Mouse (Mus musculus) layer of hippocampus, adult 9-10 months (tissue): ENCODE results near the gene Plekhh2.

ENCODE experiments used
- DNase-seq: peaks from one replicate; pipeline ENCODE4 v3.0.0; 2022; ENCODE audit warnings: low spot score

Plekhh2 gene

GRCm38 (mm10) chr17:84573940-84574339 lies 62.2 kb downstream of the Plekhh2 start:
- DNase-seq, result no peak

DNA sequence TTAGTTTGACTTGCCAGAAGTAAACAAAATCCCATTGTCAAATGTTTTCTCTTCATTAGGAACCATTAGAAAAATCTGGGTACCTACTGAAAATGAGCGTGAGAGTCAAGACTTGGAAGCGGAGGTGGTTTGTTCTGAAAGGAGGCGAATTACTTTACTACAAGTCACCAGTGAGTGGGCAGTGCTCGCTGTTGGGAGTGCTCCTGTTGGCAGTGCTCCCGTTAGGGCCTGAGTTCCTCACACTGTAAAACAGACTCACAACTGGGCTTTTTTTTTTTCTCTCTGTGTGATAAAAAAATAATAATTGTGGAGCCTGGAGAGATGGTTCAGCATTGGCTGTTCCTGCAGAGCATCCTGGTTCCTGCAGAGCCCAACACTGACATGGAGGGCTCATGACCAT lies 63.4 kb downstream of the Plekhh2 start:
- DNase-seq, result no peak

DNA sequence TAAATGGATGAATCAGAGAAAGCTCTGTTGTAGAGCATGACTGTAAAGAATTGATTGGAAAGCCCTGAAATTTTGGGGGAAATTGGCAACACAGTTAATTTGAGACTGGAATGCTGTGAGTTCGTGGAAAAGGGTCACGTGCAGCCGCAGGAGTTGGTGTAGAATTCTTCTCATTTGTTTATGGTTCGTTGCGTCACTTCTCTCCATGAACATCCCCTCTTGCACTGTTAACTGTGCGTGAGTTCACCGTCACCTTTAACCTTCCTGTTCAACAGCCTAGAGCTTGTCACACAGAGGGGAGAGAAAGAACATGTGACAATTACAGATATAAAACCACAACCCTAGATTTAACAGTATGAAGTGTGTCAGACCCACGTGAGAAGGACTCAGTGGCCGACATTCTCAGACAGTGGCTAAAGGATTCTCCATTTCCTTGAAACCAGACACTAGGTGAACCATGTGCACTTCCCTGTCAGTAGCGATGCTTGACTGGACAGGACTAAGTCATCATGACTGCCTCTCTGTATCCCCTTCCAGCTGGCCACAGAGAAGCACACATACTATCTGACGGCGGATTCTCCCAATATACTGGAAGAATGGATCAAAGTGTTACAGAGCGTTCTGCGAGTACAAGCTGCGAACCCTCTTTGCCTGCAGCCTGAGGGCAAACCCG lies 65.1 kb downstream of the Plekhh2 start:
- no peak for DNase-seq

DNA sequence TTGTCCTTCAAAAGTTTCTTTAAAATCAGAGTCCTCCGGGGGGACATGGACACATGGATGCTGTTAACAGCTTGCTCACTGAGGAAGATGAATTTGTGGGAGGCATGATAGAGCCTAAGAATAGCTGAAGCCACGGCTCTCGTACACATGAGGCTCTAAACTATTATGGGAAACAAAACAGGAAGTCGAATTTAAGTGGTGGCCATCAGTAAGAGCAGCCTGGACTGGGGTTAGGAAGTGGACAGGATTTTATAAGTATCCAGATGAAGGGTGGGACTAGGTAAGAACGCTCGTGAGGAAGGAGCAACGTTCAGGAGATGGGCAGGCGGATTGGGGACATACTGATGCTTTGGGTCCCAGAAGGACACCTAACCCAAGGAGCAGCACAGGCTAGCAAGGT lies 67.6 kb downstream of the Plekhh2 start:
- DNase-seq, result no peak

DNA sequence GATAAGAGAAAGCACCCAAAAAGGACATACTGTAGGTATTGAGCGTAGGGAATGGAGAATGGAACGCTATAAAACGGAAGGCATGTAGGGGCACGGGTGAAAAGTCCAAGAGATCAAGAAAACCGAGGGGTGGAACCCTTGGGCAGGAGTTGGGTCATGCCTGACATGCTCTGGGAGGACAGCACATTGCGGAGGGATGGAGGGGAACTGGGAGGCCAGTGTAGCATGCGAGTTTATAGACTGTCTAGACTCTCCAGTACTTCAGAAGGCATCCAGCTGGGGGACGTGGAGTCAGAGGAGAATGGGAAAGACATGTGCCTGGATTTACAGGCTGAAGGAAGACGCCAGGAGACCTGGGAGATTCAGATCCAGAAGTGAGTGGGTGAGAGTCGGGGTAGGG lies 68.1 kb downstream of the Plekhh2 start:
- DNase-seq, result no peak

- no peak for DNase-seq
Observed at GRCm38 (mm10) chr17:84580821-84581220, 69.1 kb downstream of the Plekhh2 start.

- DNase-seq, result no peak
Observed at GRCm38 (mm10) chr17:84581740-84582414, 70.2 kb downstream of the Plekhh2 start.

DNA sequence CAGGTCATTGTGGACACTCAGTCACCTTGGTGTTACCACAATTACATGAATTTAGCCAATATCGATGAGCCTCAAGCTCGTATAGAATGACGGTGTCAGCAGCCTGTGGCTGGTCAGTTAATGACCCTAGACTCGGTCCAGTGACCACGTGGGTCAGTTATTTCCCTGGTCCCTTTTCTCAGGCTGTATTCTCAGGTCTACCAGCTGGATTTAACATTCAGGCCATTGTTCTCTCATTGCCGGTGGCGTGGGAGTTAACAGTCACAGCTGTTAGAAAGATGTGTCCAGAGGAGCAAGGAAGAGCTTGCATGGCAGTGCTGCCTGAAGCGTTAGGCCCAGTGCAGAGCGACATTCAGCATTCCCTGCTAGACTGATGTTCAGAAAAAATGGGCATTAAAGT lies 72.4 kb downstream of the Plekhh2 start:
- no peak for DNase-seq

DNA sequence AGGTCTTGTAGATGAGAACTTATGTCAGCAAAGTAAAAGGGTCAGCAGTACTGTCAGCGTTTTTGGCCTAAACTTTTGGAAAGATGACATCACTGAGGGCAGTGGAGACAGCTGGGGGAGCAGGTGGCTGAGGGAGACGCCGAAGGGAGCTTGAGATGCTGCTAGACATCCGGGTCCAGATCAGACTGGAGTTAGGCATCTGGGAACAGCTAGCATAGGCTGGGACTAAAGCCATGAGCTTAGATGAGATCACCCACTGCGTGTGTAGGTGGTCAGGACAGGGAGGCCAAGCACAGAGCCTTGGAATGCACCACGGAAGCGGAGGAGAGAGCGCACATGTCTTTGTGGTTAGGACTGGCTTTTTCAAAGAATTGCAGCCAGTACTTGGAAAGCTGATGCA lies 73.4 kb downstream of the Plekhh2 start:
- no peak for DNase-seq

GRCm38 (mm10) chr17:84590065-84590464 lies 78.4 kb downstream of the Plekhh2 start:
- DNase-seq, result no peak

DNA sequence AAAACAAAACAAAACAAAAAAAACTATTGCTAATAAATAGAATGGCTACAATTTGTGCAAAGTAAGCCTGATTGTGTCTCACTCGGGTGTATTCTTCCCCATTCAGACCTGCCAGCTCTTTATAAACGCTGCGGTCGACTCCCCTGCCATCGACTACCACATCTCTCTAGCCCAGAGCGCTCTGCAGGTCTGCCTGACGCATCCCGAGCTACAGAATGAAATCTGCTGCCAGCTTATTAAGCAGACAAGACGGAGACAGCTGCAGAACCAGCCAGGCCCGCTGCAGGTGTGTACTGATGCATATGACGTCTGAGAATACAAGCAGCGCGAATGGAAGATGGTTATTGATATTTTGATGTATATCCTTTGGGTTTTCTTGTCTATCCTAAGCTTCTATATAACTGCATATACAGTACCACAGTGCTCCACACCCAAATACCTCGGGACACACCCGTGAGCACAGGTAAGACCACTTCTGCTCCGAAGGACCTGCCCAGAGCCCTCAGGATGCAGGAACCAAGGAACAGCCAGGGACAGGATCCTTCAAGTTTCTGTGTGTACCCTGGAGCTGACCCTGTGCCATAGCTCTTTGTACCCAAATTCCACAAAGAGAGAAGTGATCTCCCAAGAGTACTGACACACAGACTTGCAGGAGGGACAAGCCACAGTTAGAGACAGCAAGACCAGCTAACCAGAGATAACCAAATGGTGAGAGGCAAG lies 79.9 kb downstream of the Plekhh2 start:
- DNase-seq, result no peak

DNA sequence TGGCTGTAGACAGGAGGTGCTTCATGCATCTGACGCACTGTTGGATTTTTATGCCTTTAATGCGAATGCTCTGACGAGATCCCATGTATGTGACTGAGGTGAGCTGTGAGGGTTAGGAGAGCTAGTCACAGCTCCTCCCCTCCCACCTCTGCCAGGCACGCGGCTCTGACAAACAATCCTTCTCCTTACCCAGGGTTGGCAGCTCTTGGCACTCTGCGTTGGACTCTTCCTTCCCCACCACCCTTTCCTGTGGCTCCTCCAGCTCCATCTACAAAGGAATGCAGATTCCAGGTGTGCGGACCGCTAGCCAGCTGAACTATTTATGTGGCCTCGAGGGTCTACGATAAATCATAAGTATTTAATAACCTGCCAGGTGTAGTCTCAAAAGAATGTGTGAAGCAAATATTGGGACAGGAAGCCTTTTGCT lies 84.3 kb downstream of the Plekhh2 start:
- DNase-seq, result no peak

DNA sequence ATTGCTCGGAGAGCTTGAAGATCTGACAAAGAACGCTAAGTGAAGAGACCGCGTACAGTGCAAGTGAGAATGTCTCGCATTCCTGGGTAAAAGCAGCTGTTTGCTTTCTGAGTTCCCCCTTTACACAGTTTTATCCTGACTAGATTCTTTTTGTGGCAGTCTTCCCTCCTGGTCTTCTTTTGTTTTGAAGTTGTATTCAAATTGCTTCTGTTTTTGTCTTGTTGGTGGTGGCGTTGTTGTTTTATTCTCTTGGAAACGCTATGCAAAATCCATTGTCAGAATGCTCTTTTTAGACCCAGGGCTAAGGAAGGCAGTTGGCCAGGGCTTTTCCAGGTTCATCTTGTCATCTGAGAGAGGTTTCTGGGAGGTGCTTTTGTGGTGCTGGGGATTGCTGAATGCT lies 84.8 kb downstream of the Plekhh2 start:
- no peak for DNase-seq

GRCm38 (mm10) chr17:84597859-84598258 lies 86.2 kb downstream of the Plekhh2 start:
- DNase-seq, result no peak

DNA sequence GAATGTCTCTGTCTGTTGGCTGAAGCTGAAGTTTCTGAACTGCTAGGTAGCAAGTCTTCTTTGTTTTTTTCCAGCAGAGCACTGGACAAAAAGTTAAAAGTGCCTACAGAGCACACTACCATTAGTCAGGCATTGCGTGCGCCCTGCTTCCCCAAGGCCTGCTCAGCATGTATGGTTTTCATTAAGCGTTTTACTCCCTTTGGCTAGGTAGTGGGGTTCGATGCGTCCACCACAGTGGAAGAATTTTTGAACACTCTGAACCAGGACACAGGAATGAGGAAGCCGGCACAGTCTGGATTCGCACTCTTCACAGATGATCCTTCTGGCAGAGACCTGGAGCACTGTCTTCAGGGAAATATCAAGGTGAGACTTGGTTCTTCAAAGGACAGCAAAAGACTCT lies 87.2 kb downstream of the Plekhh2 start:
- DNase-seq, result no peak

DNA sequence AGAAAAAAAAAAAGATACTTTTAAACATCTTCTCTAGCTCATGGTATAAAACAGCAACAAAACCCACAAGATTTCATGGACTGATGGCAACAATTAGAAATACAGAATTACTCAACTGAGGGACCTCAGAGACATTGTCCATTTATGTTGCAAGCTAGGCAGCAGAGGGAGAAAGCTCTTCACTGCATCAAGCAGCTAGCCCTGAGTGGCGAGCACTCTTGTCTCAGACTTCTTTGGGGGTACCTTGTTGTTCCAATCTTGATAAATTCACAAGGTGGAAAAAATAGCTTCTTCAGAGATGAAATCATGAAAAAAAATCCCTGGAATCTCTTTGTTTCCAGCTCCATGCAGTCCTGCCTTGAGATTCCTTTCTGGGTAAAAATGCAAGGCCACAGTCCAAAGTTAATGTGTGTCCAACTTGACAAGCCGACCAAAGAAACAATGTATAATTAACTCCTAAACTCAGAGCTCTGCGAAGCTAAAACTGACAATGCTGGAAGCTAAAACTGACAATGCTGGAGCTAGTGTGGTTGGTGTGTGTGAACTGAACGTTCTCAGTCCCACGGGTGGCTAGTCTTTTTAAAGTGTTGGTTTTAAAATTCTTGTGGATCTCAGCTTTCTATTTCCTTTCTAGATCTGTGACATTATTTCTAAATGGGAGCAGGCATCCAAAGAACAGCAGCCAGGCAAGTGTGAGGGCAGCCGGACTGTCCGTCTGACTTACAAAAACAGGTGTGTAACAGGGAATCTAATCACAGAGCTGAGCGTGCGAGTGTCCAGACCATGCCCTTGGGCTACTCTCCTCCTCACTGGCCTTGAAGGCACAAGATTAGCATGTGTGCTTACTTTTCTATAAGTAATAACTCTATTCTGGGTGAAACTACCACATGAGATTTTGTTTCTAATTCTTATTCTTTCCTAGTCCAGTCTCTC lies 88.6 kb downstream of the Plekhh2 start:
- no peak for DNase-seq

DNA sequence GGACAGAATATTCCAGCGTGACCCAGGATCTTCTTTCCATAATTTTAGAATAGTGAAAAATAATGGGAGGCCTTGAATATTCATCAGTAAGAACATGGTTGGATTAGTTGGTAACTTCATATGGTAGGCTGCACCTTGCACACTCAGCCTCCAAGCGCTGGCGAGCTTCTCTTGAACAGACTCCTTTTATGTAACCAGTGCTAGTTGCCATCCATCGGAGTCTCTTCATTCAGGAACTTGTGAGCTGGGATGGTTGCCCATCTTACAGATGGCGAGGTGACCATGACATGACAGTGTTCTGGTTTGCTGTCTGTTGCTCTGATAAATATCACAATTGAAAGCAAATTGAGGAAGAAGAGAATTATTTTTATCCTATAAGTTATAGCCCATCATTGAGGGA lies 90.1 kb downstream of the Plekhh2 start:
- no peak for DNase-seq

DNA sequence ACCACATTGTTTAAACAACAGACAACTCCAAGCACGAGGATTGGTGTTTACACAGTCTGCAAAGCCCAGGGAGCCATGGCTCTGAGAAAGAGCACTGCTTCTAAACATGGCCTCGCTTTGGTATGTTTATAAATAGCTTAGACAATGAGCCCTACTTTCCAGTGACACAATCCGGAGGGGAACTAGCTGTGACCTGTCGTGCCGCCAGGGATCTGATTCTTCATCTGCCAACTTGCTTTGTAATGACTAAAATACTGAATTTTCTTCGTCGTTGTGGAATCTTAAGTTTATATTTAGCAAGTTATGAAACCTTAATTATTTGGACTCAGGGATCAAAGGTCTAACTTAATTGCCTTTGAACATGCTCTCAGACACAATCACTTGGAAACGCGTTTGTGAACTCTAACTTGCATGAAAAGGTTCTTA lies 91.5 kb downstream of the Plekhh2 start:
- no peak for DNase-seq

- no peak for DNase-seq
Observed at GRCm38 (mm10) chr17:84603709-84604420, 92.2 kb downstream of the Plekhh2 start.

DNA sequence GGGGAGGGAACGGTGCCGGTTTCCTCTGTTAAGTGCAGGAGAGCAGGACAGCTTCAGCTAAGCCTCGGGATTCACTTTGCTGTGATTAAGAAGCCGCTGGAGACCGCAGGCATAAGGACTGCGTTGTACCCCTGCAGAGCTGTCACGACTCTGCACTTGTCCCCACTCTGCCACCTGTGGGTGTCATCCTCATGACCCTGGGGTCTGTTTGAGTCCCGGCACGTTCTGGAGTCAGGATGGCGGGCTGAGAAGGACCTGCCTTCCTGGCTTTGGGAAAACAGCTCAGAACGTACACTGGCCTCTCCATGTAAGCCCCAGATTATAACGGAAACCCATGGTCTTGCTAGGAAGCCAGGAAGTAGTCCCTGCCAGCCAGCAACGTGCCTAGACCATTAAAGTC lies 95.3 kb downstream of the Plekhh2 start:
- DNase-seq, result no peak

- no peak for DNase-seq
Observed at GRCm38 (mm10) chr17:84607617-84608016, 95.9 kb downstream of the Plekhh2 start.

DNA sequence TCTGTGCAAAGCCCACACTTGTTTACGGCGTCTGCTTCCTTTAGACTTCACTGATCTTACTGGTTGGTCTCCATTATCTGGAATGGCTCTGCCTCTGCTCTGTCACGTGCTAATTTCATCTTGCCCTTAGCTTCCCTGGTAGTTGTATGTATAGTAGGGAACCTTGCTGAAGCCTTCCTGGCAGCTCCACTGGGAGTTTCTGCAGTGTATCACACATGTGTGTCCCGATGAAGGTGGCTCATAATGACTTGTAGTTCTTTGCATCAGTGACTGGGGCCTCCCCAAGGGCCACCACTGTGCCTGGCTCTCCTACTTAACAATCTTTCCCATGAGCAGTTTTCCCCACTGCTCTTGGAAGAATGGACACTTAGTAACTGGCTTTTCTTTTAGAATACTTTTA lies 96.9 kb downstream of the Plekhh2 start:
- no peak for DNase-seq
